ENCODE assay signal across 13 mouse cellular contexts in the genomic region with DNA sequence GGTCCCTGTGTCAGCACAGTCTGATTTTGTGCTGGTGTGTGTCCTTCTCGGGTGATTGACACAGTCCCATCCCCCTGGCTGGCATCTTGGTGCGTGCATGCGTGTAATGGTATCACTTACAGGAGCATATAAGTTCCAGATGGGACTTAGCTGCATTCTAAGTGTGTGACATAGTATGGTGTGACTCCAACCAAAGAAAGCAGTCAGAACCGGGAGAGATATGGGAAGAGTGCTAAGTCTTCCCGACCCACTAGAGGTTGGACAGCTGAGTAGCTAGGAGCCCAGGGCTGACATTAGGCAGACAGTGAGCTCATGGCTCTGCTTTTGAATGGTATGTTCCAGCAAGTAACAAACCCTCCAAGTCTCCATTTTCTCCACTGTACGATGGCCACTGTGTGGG. TPM values are rescaled to one million over a fixed set of nuclear protein-coding genes. Genes with fewer than 3 reads are reported as not detected.
DNase-seq lines count a peak whose midpoint lies in the region; ATAC-seq and TF ChIP-seq lines count a peak whose summit lies in the region.
"Had no signal": no experiment of that assay in that cellular context is flagged by ENCODE, and none has a peak within 500 bp of the region (broad histone marks: within the 10 kb centered on the region; RNA-seq: fewer than 3 reads in every experiment).

No protein-coding gene starts in this region.

- no peak for TF ChIP-seq EP300 in lung, postnatal 0 days (IDR thresholded peaks at IDR 0.05)
- TF ChIP-seq EP300 in stomach, postnatal 0 days (optimal IDR thresholded peaks at IDR 0.05) = no peak

- H3K27ac ChIP-seq in forebrain, embryonic 15.5 days (replicated peaks) = no peak overlapping the region
- no peak overlapping the region for H3K27ac ChIP-seq in forebrain, embryonic 11.5 days (ENCODE audit: low read depth, low read length)
- no peak overlapping the region for H3K27ac ChIP-seq in hindbrain, embryonic 12.5 days
- H3K27ac ChIP-seq in hindbrain, embryonic 13.5 days = no peak overlapping the region
- H3K27ac ChIP-seq in lung, postnatal 0 days (ENCODE audit: low read length) = no peak overlapping the region
- no peak overlapping the region for H3K27ac ChIP-seq in stomach, postnatal 0 days (replicated peaks)

- H3K4me3 ChIP-seq in forebrain, embryonic 15.5 days = no peak overlapping the region
- H3K4me3 ChIP-seq in forebrain, embryonic 11.5 days (ENCODE audit: low read depth, low read length) = no peak overlapping the region
- no peak overlapping the region for H3K4me3 ChIP-seq in hindbrain, embryonic 12.5 days
- H3K4me3 ChIP-seq in hindbrain, embryonic 13.5 days = no peak overlapping the region
- H3K4me3 ChIP-seq in lung, postnatal 0 days (ENCODE audit: low read depth, low read length) = no peak overlapping the region
- H3K4me3 ChIP-seq in lung, adult 2 months (replicated peaks; ENCODE audit: extremely low read depth, low read depth, low read length) = no peak overlapping the region
- H3K4me3 ChIP-seq in stomach, postnatal 0 days (ENCODE audit: low read depth, low read length) = no peak overlapping the region

- 84% methylated on average over 6 of the region's 6 CpGs for WGBS in forebrain, embryonic 15.5 days
- 75% methylated on average over 6 of the region's 6 CpGs for WGBS in forebrain, embryonic 11.5 days
- 72% methylated on average over 6 of the region's 6 CpGs for WGBS in hindbrain, embryonic 12.5 days
- 80% methylated on average over 6 of the region's 6 CpGs for WGBS in hindbrain, embryonic 13.5 days
- WGBS in lung, postnatal 0 days = 76% methylated on average over 6 of the region's 6 CpGs
- 70% methylated on average over 6 of the region's 6 CpGs for WGBS in lung, adult 2 months
- WGBS in stomach, postnatal 0 days = 84% methylated on average over 6 of the region's 6 CpGs

- H3K9me3 ChIP-seq in forebrain, embryonic 15.5 days = no peaks in the 10 kb centered on the region
- H3K9me3 ChIP-seq in forebrain, embryonic 11.5 days (ENCODE audit: control insufficient read depth, low read length) = no peaks in the 10 kb centered on the region
- H3K9me3 ChIP-seq in hindbrain, embryonic 12.5 days (replicated peaks) = no peaks in the 10 kb centered on the region
- no peaks in the 10 kb centered on the region for H3K9me3 ChIP-seq in hindbrain, embryonic 13.5 days
- H3K9me3 ChIP-seq in lung, postnatal 0 days (ENCODE audit: low read length) = no peaks in the 10 kb centered on the region
- H3K9me3 ChIP-seq in stomach, postnatal 0 days (ENCODE audit: control insufficient read depth, low read length) = no peaks in the 10 kb centered on the region

- H3K4me2 ChIP-seq in forebrain, embryonic 15.5 days (replicated peaks) = no peak overlapping the region
- no peak overlapping the region for H3K4me2 ChIP-seq in forebrain, embryonic 11.5 days (ENCODE audit: low read depth, low read length, severe bottlenecking)
- H3K4me2 ChIP-seq in hindbrain, embryonic 12.5 days (replicated peaks) = no peak overlapping the region
- H3K4me2 ChIP-seq in hindbrain, embryonic 13.5 days = no peak overlapping the region
- no peak overlapping the region for H3K4me2 ChIP-seq in lung, postnatal 0 days (replicated peaks; ENCODE audit: low read depth, low read length)
- no peak overlapping the region for H3K4me2 ChIP-seq in stomach, postnatal 0 days (replicated peaks; ENCODE audit: low read depth)

- TF ChIP-seq CTCF in lung, postnatal 0 days (IDR thresholded peaks at IDR 0.05) = no peak
- no peak for TF ChIP-seq CTCF in lung, adult 2 months (IDR thresholded peaks at IDR 0.05; ENCODE audit: insufficient read depth, low read length)
- TF ChIP-seq CTCF in stomach, postnatal 0 days (IDR thresholded peaks at IDR 0.05; ENCODE audit: low read depth) = no peak

- ATAC-seq in forebrain, embryonic 15.5 days (replicated peaks) = peak; percentile 41; the same call in 1 of the 2 replicates
- no peak for ATAC-seq in forebrain, embryonic 11.5 days (replicated peaks; ENCODE audit: low FRiP score)
- 0 out of 2 replicates have a peak, but pooled peaks have one; percentile 16 for ATAC-seq in hindbrain, embryonic 12.5 days (ENCODE audit: low FRiP score)
- no peak for ATAC-seq in hindbrain, embryonic 13.5 days (ENCODE audit: low FRiP score)
- ATAC-seq in lung, postnatal 0 days = peak; percentile 3; the same call in 1 of the 2 replicates
- ATAC-seq in stomach, postnatal 0 days (ENCODE audit: low FRiP score, low TSS enrichment) = 0 out of 2 replicates have a peak, but pooled peaks have one; percentile 13
- ATAC-seq: Patski had no signal

- no peak for DNase-seq in forebrain, embryonic 11.5 days (ENCODE audit: low spot score)
- no peak for DNase-seq in lung, postnatal 0 days (ENCODE audit: low spot score)
- no peak for DNase-seq in lung, adult 2 months
- no peak for DNase-seq in stomach, postnatal 0 days (ENCODE audit: low spot score)
- no peak for DNase-seq in gastrocnemius, postnatal 10 days
- DNase-seq: lung, postnatal 4 days; midbrain, embryonic 14.5 days; right cerebral cortex, postnatal 14 days; thymus, postnatal 36 days had no signal

- H3K4me1 ChIP-seq in forebrain, embryonic 15.5 days = no peaks in the 10 kb centered on the region; the same call in 1 of the 2 replicates
- no peaks in the 10 kb centered on the region for H3K4me1 ChIP-seq in forebrain, embryonic 11.5 days (replicated peaks; ENCODE audit: control insufficient read depth, insufficient read depth, low read length)
- H3K4me1 ChIP-seq in hindbrain, embryonic 12.5 days = no peaks in the 10 kb centered on the region
- H3K4me1 ChIP-seq in hindbrain, embryonic 13.5 days (replicated peaks) = 0 out of 2 replicates have a peak, but pooled peaks cover 4% of the 10 kb centered on the region
- H3K4me1 ChIP-seq in lung, postnatal 0 days (ENCODE audit: insufficient read depth, low read depth, low read length) = peaks cover 6% of the 10 kb centered on the region; the same call in 1 of the 2 replicates
- peaks cover 26% of the 10 kb centered on the region for H3K4me1 ChIP-seq in lung, adult 2 months (ENCODE audit: control insufficient read depth, insufficient read depth, low read length)
- peaks cover 7% of the 10 kb centered on the region; the same call in 1 of the 2 replicates for H3K4me1 ChIP-seq in stomach, postnatal 0 days (replicated peaks; ENCODE audit: control insufficient read depth, insufficient read depth)

- H3K9ac ChIP-seq in forebrain, embryonic 15.5 days (replicated peaks) = no peak overlapping the region
- no peak overlapping the region for H3K9ac ChIP-seq in forebrain, embryonic 11.5 days (ENCODE audit: low read length)
- H3K9ac ChIP-seq in hindbrain, embryonic 12.5 days = no peak overlapping the region
- H3K9ac ChIP-seq in hindbrain, embryonic 13.5 days = no peak overlapping the region
- no peak overlapping the region for H3K9ac ChIP-seq in lung, postnatal 0 days (replicated peaks; ENCODE audit: low read depth)
- no peak overlapping the region for H3K9ac ChIP-seq in stomach, postnatal 0 days (ENCODE audit: low read length)

- no peak for TF ChIP-seq POLR2A in lung, adult 2 months (IDR thresholded peaks at IDR 0.05; ENCODE audit: borderline replicate concordance, extremely low read depth, low read depth, low read length)

- no peaks in the 10 kb centered on the region for H3K36me3 ChIP-seq in forebrain, embryonic 15.5 days
- H3K36me3 ChIP-seq in forebrain, embryonic 11.5 days (ENCODE audit: control insufficient read depth, insufficient read depth, low read length) = no peaks in the 10 kb centered on the region
- no peaks in the 10 kb centered on the region for H3K36me3 ChIP-seq in hindbrain, embryonic 12.5 days
- no peaks in the 10 kb centered on the region for H3K36me3 ChIP-seq in hindbrain, embryonic 13.5 days
- no peaks in the 10 kb centered on the region for H3K36me3 ChIP-seq in lung, postnatal 0 days (ENCODE audit: insufficient read depth, low read length)
- H3K36me3 ChIP-seq in stomach, postnatal 0 days (ENCODE audit: control insufficient read depth, insufficient read depth, low read length) = peaks cover 3% of the 10 kb centered on the region; the same call in 1 of the 2 replicates

- no peaks in the 10 kb centered on the region for H3K27me3 ChIP-seq in forebrain, embryonic 15.5 days
- H3K27me3 ChIP-seq in forebrain, embryonic 11.5 days (ENCODE audit: control insufficient read depth, insufficient read depth, low read length) = no peaks in the 10 kb centered on the region
- H3K27me3 ChIP-seq in hindbrain, embryonic 12.5 days = no peaks in the 10 kb centered on the region
- no peaks in the 10 kb centered on the region for H3K27me3 ChIP-seq in hindbrain, embryonic 13.5 days
- no peaks in the 10 kb centered on the region for H3K27me3 ChIP-seq in lung, postnatal 0 days (replicated peaks; ENCODE audit: insufficient read depth, low read length)
- H3K27me3 ChIP-seq in stomach, postnatal 0 days (ENCODE audit: control insufficient read depth, insufficient read depth, low read length) = no peaks in the 10 kb centered on the region
- H3K27me3 ChIP-seq: Patski had no signal

RNA-seq across cellular contexts. Expression of a gene that starts 21.9 kb away (rescaled TPM):
- polyA plus RNA-seq in forebrain, embryonic 15.5 days (2015; fragmentation: Nextera tagmentation; extraction: Ambion mirVana) = 2.4 and 2.5 TPM in 2 replicates
- 0.86 and 0.91 TPM in 2 replicates for polyA plus RNA-seq in forebrain, embryonic 11.5 days (2014; fragmentation: Nextera tagmentation; extraction: Ambion mirVana)
- polyA plus RNA-seq in hindbrain, embryonic 12.5 days (2016; fragmentation: Nextera tagmentation; extraction: Ambion mirVana) = 1.6 and 2.1 TPM in 2 replicates
- 1.4 and 1.8 TPM in 2 replicates for polyA plus RNA-seq in hindbrain, embryonic 13.5 days (2015; fragmentation: Nextera tagmentation; extraction: Ambion mirVana)
- 28.8 and 46.2 TPM in 2 replicates for polyA plus RNA-seq in lung, postnatal 0 days (2015; fragmentation: Nextera tagmentation; extraction: Ambion mirVana)
- 46.9 and 97.8 TPM in 2 replicates for polyA plus RNA-seq in lung, adult 2 months (2012; rRNA removed)
- polyA plus RNA-seq in stomach, postnatal 0 days (2015; fragmentation: Nextera tagmentation; extraction: Ambion mirVana) = 11.3 and 17.4 TPM in 2 replicates
- total RNA-seq in gastrocnemius, postnatal 10 days (2021) = 10 to 100 TPM; 50.4 to 83.1 TPM

Comparison
In these comparisons a context has a peak if more than half of its experiments do, and no peak if none do; other contexts are left out.
1. ATAC-seq: peak in forebrain, embryonic 15.5 days (single experiment), hindbrain, embryonic 12.5 days (single experiment), lung, postnatal 0 days (single experiment) and stomach, postnatal 0 days (single experiment); none in forebrain, embryonic 11.5 days (single experiment) and hindbrain, embryonic 13.5 days (single experiment).